Mouse (Mus musculus) Patski (cell line): ENCODE measurements around the gene Ostn. TPM values are rescaled to one million over a fixed set of nuclear protein-coding genes. Genes with fewer than 3 reads are reported as not detected.
"Not testable (repeated sequence)": the region's sequence is repeated elsewhere in the genome, so short reads cannot be mapped to it uniquely, and the experiment has no call there.

Source experiments
- ATAC-seq: fragments of 100-300 bp; one replicate; pipeline ENCODE4 v1.8.0; 2021
- CTCF ChIA-PET: fragments of 350-600 bp; sonication (Branson Sonifier 250); formaldehyde crosslinking; loops from one replicate; lab custom pipeline; 2022; ENCODE audit warnings: inconsistent platforms; lab: Charles Lee
- POLR2A ChIA-PET: fragments of 350-600 bp; sonication (Branson Sonifier 250); formaldehyde crosslinking; loops from one replicate; lab custom pipeline; 2022; ENCODE audit warnings: antibody characterized with exemption, inconsistent platforms; lab: Charles Lee
- DNase-seq: peaks from one replicate; pipeline ENCODE4 v3.0.0-alpha.2; 2011; ENCODE audit warnings: low read depth, low spot score
- H3K27me3 ChIP-seq: fragments of 371-371 bp; one replicate; pipeline ENCODE4 v1.5.1; 2021
- CTCF ChIP-seq: fragments of 100-300 bp; IDR thresholded peaks from one replicate; pipeline ENCODE4 v1.5.1; 2021
- in situ Hi-C: fragments of 300-500 bp; cut with MboI; formaldehyde crosslinking; loops from 3 replicates; pipeline ENCODE4 v1.11.1; 2018; ENCODE audit warnings: low pct_unique_long_range_greater_than_20kb, mixed read lengths
- polyA plus RNA-seq: library from polyadenylated mRNA; unstranded; gene quantifications from one replicate; pipeline ENCODE4 v1.2.3, GENCODE M21; 2021

Gene Ostn
- polyA plus RNA-seq, result 0.23 TPM

GRCm38 (mm10) chr16:27307189-27307588 lies at the start of gene Ostn:
Gene Ostn (plus strand): TSS chr16:27307489.
- POLR2A ChIA-PET, result interaction anchor here (0.7 kb wide), 1 partner anchor 27 kb away, joined by 5 read pairs; no protein-coding TSS in a partner anchor
- H3K27me3 ChIP-seq, result peaks cover 42% of the 10 kb centered on the region
- ATAC-seq, CTCF ChIA-PET, in situ Hi-C loops, DNase-seq: not testable (repeated sequence)

DNA sequence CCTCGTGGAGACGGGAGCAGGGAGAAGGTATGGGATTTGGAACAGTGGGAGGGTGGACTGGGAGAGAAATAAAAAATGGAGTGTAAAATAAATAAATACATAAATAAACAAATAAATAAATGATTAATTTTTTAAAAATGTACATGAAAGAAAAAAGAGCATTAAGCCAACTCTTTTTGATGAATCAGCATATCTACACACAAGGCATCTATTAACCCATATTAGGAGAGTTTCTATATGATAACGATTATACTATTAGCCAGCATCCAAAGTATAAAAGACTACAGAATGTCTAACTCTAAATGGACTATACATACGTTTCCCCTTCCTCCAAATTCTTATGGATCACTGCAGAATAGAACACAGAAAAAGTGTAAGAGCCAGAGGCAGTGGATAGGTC lies 38.5 kb upstream of the Ostn start:
- DNase-seq, result no peak
- ChIA-PET POLR2A (no interaction called here), CTCF (no interaction called here)
- no peak for TF ChIP-seq CTCF
- peaks cover 33% of the 10 kb centered on the region for H3K27me3 ChIP-seq
- ATAC-seq, result no peak
- in situ Hi-C loops, result loop anchor here (25.0 kb wide), 1 partner anchor 1219 kb away; no protein-coding TSS in a partner anchor

DNA sequence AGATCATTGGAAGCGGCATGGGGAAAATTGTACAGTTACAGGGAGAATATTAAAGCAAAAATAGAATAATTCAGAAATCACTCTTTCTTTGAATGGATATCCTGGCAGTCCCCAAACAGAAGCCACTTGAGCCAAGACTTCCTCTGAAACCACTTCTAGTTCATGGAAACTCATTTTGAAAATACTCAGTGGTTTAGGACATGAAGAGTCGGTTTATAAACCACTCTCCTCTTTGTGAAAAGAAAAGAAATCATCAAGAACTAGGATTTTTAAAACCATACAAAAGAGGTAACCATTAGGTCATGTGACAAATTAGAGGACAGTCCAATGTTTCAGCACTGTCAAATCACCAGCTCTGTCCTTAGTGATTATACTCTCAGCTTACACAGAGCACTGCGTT lies 19.9 kb upstream of the Ostn start:
- H3K27me3 ChIP-seq, result peaks cover 43% of the 10 kb centered on the region
- no peak for TF ChIP-seq CTCF
- in situ Hi-C loops, result no loop called here
- DNase-seq (no peak), ATAC-seq (no peak)
- ChIA-PET POLR2A (no interaction called here), CTCF (no interaction called here)

- ChIA-PET CTCF (no interaction called here), POLR2A (no interaction called here)
- H3K27me3 ChIP-seq, result peaks cover 18% of the 10 kb centered on the region
- ATAC-seq (no peak), DNase-seq (no peak)
- TF ChIP-seq CTCF, result no peak
- in situ Hi-C loops, result no loop called here
Measured at GRCm38 (mm10) chr16:27296508-27296907, 10.8 kb upstream of the Ostn start.

GRCm38 (mm10) chr16:27296929-27297328 lies 10.4 kb upstream of the Ostn start:
- ChIA-PET POLR2A (no interaction called here), CTCF (no interaction called here)
- no peak for TF ChIP-seq CTCF
- in situ Hi-C loops, result no loop called here
- ATAC-seq (no peak), DNase-seq (no peak)
- H3K27me3 ChIP-seq, result peaks cover 17% of the 10 kb centered on the region

DNA sequence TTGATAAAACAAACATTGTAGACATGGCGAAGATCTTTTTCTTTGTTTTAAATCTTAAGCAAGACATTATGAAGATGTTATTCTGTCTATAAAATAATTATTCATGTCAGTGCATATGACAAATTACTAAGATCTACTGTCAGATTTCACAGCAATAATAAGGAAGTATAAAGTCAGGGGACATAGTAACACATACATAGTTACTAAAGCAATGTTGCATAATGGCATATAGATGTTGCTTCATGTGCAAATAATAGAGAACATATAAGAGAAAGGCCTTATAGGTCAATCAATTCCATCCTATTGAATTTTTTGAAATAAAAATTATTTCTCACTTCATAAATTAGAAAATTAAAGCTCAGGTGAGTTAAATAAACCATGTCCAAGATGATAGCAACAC lies 11.8 kb downstream of the Ostn start:
- TF ChIP-seq CTCF, result no peak
- ChIA-PET POLR2A (no interaction called here), CTCF (interaction anchor here (1.1 kb wide), 1 partner anchor 9 kb away, joined by 3 read pairs; no protein-coding TSS in a partner anchor)
- in situ Hi-C loops, result no loop called here
- peaks cover 43% of the 10 kb centered on the region for H3K27me3 ChIP-seq
- ATAC-seq (no peak), DNase-seq (no peak)

- TF ChIP-seq CTCF, result no peak
- in situ Hi-C loops, result no loop called here
- DNase-seq, result no peak
- CTCF ChIA-PET, result no interaction called here
- H3K27me3 ChIP-seq, result peaks cover 37% of the 10 kb centered on the region
- no peak for ATAC-seq
- POLR2A ChIA-PET, result no interaction called here
Measured at GRCm38 (mm10) chr16:27322047-27322446, 14.8 kb downstream of the Ostn start.

DNA sequence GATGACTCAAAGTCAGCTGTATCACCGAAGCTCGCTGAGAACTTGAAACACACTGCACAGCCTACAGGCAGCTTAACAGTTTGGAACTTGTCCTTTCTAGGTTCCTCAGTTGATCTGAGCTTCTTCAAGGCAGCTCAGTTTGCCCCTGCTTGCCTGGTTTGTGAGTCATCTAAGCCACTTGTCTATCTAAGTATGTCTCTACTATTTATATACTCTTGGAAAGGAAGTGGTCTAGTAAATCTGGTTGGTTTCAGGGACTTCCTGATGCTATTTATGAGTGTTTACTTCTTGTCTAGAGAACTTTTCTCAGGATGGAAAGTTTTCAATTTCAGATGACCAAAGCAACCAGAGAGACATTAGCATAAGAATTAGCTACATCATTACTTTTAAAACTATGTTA lies 19.2 kb downstream of the Ostn start:
- in situ Hi-C loops, result no loop called here
- H3K27me3 ChIP-seq, result peaks cover 4% of the 10 kb centered on the region
- DNase-seq, result no peak
- no peak for TF ChIP-seq CTCF
- no peak for ATAC-seq
- CTCF ChIA-PET, result no interaction called here
- POLR2A ChIA-PET, result no interaction called here

DNA sequence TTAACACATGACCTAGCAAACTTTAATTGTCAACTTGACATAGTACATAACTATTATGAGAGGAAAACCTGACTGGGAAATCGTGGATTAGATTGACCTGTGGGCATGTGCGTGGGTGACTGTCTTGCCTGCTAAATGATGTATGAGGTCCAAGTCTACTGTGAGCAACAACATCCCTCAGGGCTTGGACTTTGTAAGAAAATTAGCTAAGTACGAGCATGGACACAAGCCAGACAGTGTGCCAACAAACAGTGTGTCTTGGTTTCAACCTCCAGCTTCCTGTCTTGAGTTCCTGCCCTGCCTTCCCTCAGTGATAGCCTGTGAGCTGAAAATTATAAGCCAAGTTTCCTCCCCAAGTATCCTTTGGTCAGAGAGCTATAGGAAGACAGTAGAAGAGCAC lies 40.2 kb downstream of the Ostn start:
- TF ChIP-seq CTCF, result no peak
- H3K27me3 ChIP-seq, result peaks cover 3% of the 10 kb centered on the region
- CTCF ChIA-PET, result no interaction called here
- POLR2A ChIA-PET, result no interaction called here
- no peak for ATAC-seq
- in situ Hi-C loops, result no loop called here
- no peak for DNase-seq

DNA sequence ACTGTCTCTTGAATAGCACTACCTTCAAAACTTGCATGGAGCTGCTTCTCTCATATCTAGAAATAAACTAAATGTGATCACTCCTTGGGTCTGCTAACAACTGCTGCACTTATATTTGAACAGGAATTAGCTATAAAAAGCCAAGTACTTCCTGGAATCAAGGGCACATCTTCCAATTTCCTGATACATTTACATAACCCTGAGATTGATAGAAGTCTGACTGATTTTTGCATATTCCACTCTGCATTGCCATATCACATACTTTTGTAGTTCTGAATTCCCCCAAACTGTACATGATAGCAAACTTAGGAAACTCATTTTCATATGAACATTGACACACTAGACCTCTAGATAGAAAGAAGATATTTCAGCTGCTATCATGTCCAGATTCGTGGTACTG lies 41.1 kb downstream of the Ostn start:
- peaks cover 10% of the 10 kb centered on the region for H3K27me3 ChIP-seq
- ATAC-seq (no peak), DNase-seq (no peak)
- TF ChIP-seq CTCF, result no peak
- CTCF ChIA-PET, result no interaction called here
- POLR2A ChIA-PET, result no interaction called here
- in situ Hi-C loops, result no loop called here

DNA sequence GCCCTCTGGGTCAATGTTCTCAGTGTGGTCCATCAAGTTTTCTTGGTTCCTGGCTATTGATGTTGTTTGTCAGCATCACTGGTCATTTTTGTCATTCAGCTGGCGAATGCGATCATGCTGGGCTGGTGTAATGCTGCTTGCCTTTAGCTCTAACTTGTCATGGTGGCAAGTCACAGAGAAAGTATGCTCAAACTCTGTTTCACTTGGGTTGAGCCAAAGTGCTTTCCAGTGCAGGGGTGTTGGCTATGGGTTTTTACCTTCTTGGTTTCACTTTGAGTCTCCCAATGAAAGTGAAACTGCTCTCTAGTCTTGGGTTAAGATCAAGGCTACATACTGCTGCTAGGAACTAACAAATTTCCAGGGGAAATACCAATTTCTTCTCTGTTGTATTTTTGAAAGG lies 41.9 kb downstream of the Ostn start:
- ChIA-PET CTCF (no interaction called here), POLR2A (no interaction called here)
- ATAC-seq (no peak), DNase-seq (no peak)
- in situ Hi-C loops, result no loop called here
- H3K27me3 ChIP-seq, result peaks cover 10% of the 10 kb centered on the region
- TF ChIP-seq CTCF, result no peak

DNA sequence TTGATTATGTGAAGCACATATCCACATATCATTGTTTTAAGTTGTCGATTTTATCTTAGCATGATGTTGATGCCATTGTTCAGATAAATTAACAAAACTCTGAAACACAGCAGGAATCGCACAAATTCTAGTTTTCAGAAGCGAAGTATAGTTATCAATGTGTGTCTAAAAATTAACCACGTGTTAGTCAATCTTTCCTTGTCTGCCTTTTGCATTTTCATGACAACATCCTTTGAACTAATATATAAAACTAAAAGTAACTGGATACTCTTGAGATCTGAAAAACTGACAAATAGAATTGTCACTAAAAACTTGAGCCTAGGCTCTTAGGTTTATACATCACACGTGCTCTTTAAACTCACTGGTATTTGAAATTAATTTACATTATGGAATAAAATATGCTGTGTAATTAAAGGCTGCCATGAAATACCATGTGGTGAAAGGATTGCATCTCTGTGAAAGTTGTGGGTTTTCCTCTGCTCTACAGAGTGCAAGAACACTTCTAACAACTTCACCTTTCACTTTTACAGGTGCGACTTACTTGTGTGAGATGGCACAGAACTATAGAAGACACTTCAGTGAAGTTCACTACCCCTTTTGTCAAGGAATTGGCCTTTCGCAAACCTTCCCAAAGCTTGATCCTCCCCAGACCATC lies 42.7 kb downstream of the Ostn start:
- in situ Hi-C loops, result no loop called here
- H3K27me3 ChIP-seq, result peaks cover 10% of the 10 kb centered on the region
- ATAC-seq, result no peak
- CTCF ChIA-PET, result interaction anchor here (0.8 kb wide), 1 partner anchor 14 kb away, joined by 3 read pairs; no protein-coding TSS in a partner anchor
- DNase-seq, result no peak
- no peak for TF ChIP-seq CTCF
- POLR2A ChIA-PET, result no interaction called here
